Mouse (Mus musculus) embryonic facial prominence, embryonic 11.5 days (tissue): ENCODE data around the gene Gm21983. TPM values are rescaled to one million over a fixed set of nuclear protein-coding genes. Genes with fewer than 3 reads are reported as not detected.

Experiments used
- ATAC-seq: fragments of 200-750 bp; cut with Nextera tagmentation; replicated peaks from 2 replicates; pipeline ENCODE4 v1.8.0; 2017; ENCODE audit warnings: low read depth; ENCODE audit not compliant: insufficient number of reproducible peaks, low FRiP score, low TSS enrichment
- DNase-seq: peaks from one replicate; pipeline ENCODE4 v3.0.0-alpha.2; 2015; ENCODE audit warnings: low spot score
- H3K27ac ChIP-seq: fragments of 300-500 bp; sonication (generic); replicated peaks from 2 replicates; pipeline ENCODE4 v1.5.1; 2014; ENCODE audit warnings: mild to moderate bottlenecking, low read depth, low read length, control low read depth
- H3K27me3 ChIP-seq: fragments of 300-500 bp; sonication (generic); 2 replicates; pipeline ENCODE4 v1.6.1; 2014; ENCODE audit warnings: mild to moderate bottlenecking, low read length, moderate library complexity, mixed read lengths; ENCODE audit not compliant: control insufficient read depth, insufficient read depth
- H3K36me3 ChIP-seq: fragments of 300-500 bp; sonication (generic); replicated peaks from 2 replicates; pipeline ENCODE4 v1.6.1; 2014; ENCODE audit warnings: low read depth, mild to moderate bottlenecking, low read length, moderate library complexity, mixed read lengths; ENCODE audit not compliant: control insufficient read depth, insufficient read depth
- H3K4me1 ChIP-seq: fragments of 300-500 bp; sonication (generic); 2 replicates; pipeline ENCODE4 v1.6.1; 2014; ENCODE audit warnings: low read length, mixed read lengths; ENCODE audit not compliant: control insufficient read depth, insufficient read depth
- H3K4me2 ChIP-seq: fragments of 300-500 bp; sonication (generic); 2 replicates; pipeline ENCODE4 v1.6.1; 2014; ENCODE audit warnings: low read depth, mild to moderate bottlenecking, control low read depth, low read length, moderate library complexity
- H3K4me3 ChIP-seq: fragments of 300-500 bp; sonication (generic); 2 replicates; pipeline ENCODE4 v1.5.1; 2014; ENCODE audit warnings: low read depth, low read length, control low read depth
- H3K9ac ChIP-seq: fragments of 300-500 bp; sonication (generic); replicated peaks from 2 replicates; pipeline ENCODE4 v1.6.1; 2014; ENCODE audit warnings: mild to moderate bottlenecking, control low read depth, low read length
- H3K9me3 ChIP-seq: fragments of 300-500 bp; sonication (generic); replicated peaks from 2 replicates; pipeline ENCODE4 v1.6.1; 2016; ENCODE audit warnings: mild to moderate bottlenecking, low read length, inconsistent platforms, mixed read lengths; ENCODE audit not compliant: control insufficient read depth
- WGBS: fragments of 180-500 bp; shearing (Covaris S2); extraction: QIAGEN DNeasy Blood & Tissue Kit; methylation state at CpG from one replicate; pipeline ENCODE4 v1.1.7; 2014; 5-methylcytosine and 5-hydroxymethylcytosine counted together
- polyA plus RNA-seq: library from polyadenylated mRNA; unstranded; fragments of >200 nt; fragmentation: Nextera tagmentation; extraction: Ambion mirVana; gene quantifications from 2 replicates; pipeline ENCODE4 v1.2.1, GENCODE M21; 2014

Gm21983 gene
- polyA plus RNA-seq, 1 experiment from 2014 or later: not detected

DNA sequence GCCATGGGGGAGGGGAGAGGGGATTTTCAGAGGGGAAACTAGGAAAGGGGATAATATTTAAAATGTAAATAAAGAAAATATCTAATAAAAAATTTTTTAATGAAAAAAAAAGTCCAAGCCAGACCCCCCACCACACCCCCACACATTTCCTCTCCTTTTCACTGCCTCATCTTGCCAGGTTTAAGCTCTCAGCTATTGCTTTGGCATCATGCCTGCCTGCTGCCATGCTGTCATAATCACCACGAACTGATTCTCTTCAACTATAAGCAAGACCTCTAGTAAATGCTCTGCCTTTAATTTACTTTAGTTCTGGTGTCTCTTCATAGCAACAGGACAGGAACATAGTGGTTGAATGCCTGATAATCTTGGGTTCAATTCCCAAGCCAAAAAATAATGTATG, 1.6 kb upstream of the Gm21983 start:
- no peak overlapping the region for H3K4me3 ChIP-seq
- H3K9me3 ChIP-seq: no peaks in the 10 kb centered on the region
- H3K36me3 ChIP-seq: peaks cover 11% of the 10 kb centered on the region
- no peak overlapping the region for H3K4me2 ChIP-seq
- H3K27me3 ChIP-seq: no peaks in the 10 kb centered on the region
- no peaks in the 10 kb centered on the region for H3K4me1 ChIP-seq
- DNase-seq (no peak), ATAC-seq (no peak)
- no peak overlapping the region for H3K9ac ChIP-seq
- no peak overlapping the region for H3K27ac ChIP-seq
- WGBS: 82% methylated on average over 1 of the region's 1 CpGs

- WGBS: 89% methylated on average over 5 of the region's 5 CpGs
- ATAC-seq (no peak), DNase-seq (no peak)
- H3K9me3 ChIP-seq: no peaks in the 10 kb centered on the region
- no peak overlapping the region for H3K4me3 ChIP-seq
- H3K36me3 ChIP-seq: peaks cover 3% of the 10 kb centered on the region; the same call in 1 of the 2 replicates
- H3K27ac ChIP-seq: no peak overlapping the region
- H3K9ac ChIP-seq: no peak overlapping the region
- H3K27me3 ChIP-seq: no peaks in the 10 kb centered on the region
- H3K4me2 ChIP-seq: no peak overlapping the region
- H3K4me1 ChIP-seq: no peaks in the 10 kb centered on the region
Measured at GRCm38 (mm10) chr7:27180036-27180435, 850 bp downstream of the Gm21983 start.

GRCm38 (mm10) chr7:27179217-27179918, 1.5 kb downstream of the Gm21983 start:
- WGBS: 46% methylated on average over 16 of the region's 16 CpGs

GRCm38 (mm10) chr7:27178324-27179216, 2.3 kb downstream of the Gm21983 start, which contains the start of gene Rab4b:
Gene Rab4b, minus strand, starts transcription at chr7:27178896.
- Histone ChIP-seq H3K4me2 (peak within 1 kb of the TSS; percentile 36), H3K4me3 (peak within 1 kb of the TSS; percentile 69), H3K9me3 (no peaks in the 10 kb centered on the region), H3K27me3 (no peaks in the 10 kb centered on the region), H3K27ac (peak within 1 kb of the TSS; percentile 84), H3K4me1 (no peaks in the 10 kb centered on the region), H3K36me3 (no peaks in the 10 kb centered on the region), H3K9ac (peak within 1 kb of the TSS; percentile 54)
- 1% methylated on average over 47 of the region's 53 CpGs for WGBS
- DNase-seq (peak; percentile 99), ATAC-seq (peak; percentile 97)

More at GRCm38 (mm10) chr7:27179217-27179918, 1.5 kb downstream of the Gm21983 start:
- Histone ChIP-seq H3K4me3 (peak overlapping the region; percentile 69), H3K27ac (peak overlapping the region; percentile 5; the same call in 1 of the 2 replicates), H3K9me3 (no peaks in the 10 kb centered on the region), H3K27me3 (no peaks in the 10 kb centered on the region), H3K4me2 (peak overlapping the region; percentile 32), H3K9ac (peak overlapping the region; percentile 14; the same call in 1 of the 2 replicates), H3K36me3 (no peaks in the 10 kb centered on the region), H3K4me1 (no peaks in the 10 kb centered on the region)
- DNase-seq (no peak), ATAC-seq (0 out of 2 replicates have a peak, but pooled peaks have one; percentile 0)

DNA sequence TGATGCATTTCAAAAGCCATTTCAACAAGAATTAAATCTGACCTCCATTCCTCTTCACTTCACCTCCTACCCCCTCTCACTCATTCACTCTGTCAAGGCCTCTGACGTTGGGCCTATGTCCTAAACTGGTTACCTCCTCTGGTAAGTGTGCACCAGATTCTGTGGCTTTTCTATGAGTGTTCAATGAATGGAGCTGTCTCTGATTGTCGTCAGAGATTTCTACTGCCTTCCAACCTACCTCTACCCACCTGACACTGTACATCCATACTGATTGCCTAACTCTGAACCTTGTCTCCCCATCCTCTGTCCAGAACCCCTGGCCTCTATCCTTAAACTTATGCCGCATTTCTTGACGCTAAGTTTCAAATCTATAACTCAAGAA, 3.0 kb downstream of the Gm21983 start:
- DNase-seq (no peak), ATAC-seq (peak; percentile 16)
- peaks cover 2% of the 10 kb centered on the region for H3K36me3 ChIP-seq
- H3K4me2 ChIP-seq: peak overlapping the region; percentile 36
- H3K4me1 ChIP-seq: no peaks in the 10 kb centered on the region
- H3K27me3 ChIP-seq: no peaks in the 10 kb centered on the region
- peak overlapping the region; percentile 84; the same call in 1 of the 2 replicates for H3K27ac ChIP-seq
- no peaks in the 10 kb centered on the region for H3K9me3 ChIP-seq
- WGBS: 20% methylated on average over 4 of the region's 4 CpGs
- peak overlapping the region; percentile 69 for H3K4me3 ChIP-seq
- peak overlapping the region; percentile 54 for H3K9ac ChIP-seq

- no peaks in the 10 kb centered on the region for H3K27me3 ChIP-seq
- H3K4me3 ChIP-seq: no peak overlapping the region
- no peaks in the 10 kb centered on the region for H3K9me3 ChIP-seq
- no peak overlapping the region for H3K27ac ChIP-seq
- DNase-seq (no peak), ATAC-seq (no peak)
- no peak overlapping the region for H3K9ac ChIP-seq
- no peak overlapping the region for H3K4me2 ChIP-seq
- WGBS: 94% methylated on average over 7 of the region's 7 CpGs
- no peaks in the 10 kb centered on the region for H3K4me1 ChIP-seq
- H3K36me3 ChIP-seq: peaks cover 4% of the 10 kb centered on the region
Measured at GRCm38 (mm10) chr7:27174896-27175295, 6.0 kb downstream of the Gm21983 start.

GRCm38 (mm10) chr7:27174496-27174895, 6.4 kb downstream of the Gm21983 start:
- no peak overlapping the region for H3K9ac ChIP-seq
- no peak for DNase-seq
- H3K27me3 ChIP-seq: no peaks in the 10 kb centered on the region
- WGBS: 95% methylated on average over 15 of the region's 15 CpGs
- no peak overlapping the region for H3K27ac ChIP-seq
- no peak for ATAC-seq
- no peak overlapping the region for H3K4me3 ChIP-seq
- H3K4me1 ChIP-seq: no peaks in the 10 kb centered on the region
- H3K9me3 ChIP-seq: no peaks in the 10 kb centered on the region
- H3K4me2 ChIP-seq: no peak overlapping the region
- H3K36me3 ChIP-seq: peaks cover 4% of the 10 kb centered on the region
